Mouse (Mus musculus) embryonic fibroblast, embryonic 13.5 days (primary cell): ENCODE measurements around the gene Slc13a1.
"Not testable (repeated sequence)": the region's sequence is repeated elsewhere in the genome, so short reads cannot be mapped to it uniquely, and the experiment has no call there.

Source experiments
- CTCF ChIP-seq: IDR thresholded peaks from 2 replicates; pipeline ENCODE4 v1.5.1; 2011; ENCODE audit warnings: mild to moderate bottlenecking, control low read depth, low read length, moderate library complexity, borderline replicate concordance; ENCODE audit not compliant: insufficient read depth
- POLR2A ChIP-seq: IDR thresholded peaks from 2 replicates; pipeline ENCODE4 v1.6.1; 2011; ENCODE audit warnings: low read depth, mild to moderate bottlenecking, control low read depth, low read length, moderate library complexity

- TF ChIP-seq CTCF, POLR2A: not testable (repeated sequence)
These were observed 29.8 kb upstream of the Slc13a1 start for GRCm38 (mm10) chr6:24197501-24198195.
